Mouse (Mus musculus) ES-E14 (cell line): Measurements from ENCODE around the gene Zfp30.

Experiments
- HCFC1 ChIP-seq: IDR thresholded peaks from 2 replicates; pipeline ENCODE4 v1.6.1; 2012; ENCODE audit warnings: low read length, inconsistent platforms, borderline replicate concordance; ENCODE audit not compliant: insufficient read depth
- ZC3H11A ChIP-seq: IDR thresholded peaks from 2 replicates; pipeline ENCODE4 v1.6.1; 2012; ENCODE audit warnings: low read depth, mild to moderate bottlenecking, inconsistent platforms, low read length, borderline replicate concordance
- ZNF384 ChIP-seq: IDR thresholded peaks from 2 replicates; pipeline ENCODE4 v1.6.1; 2012; ENCODE audit warnings: low read depth, low read length, inconsistent platforms

DNA sequence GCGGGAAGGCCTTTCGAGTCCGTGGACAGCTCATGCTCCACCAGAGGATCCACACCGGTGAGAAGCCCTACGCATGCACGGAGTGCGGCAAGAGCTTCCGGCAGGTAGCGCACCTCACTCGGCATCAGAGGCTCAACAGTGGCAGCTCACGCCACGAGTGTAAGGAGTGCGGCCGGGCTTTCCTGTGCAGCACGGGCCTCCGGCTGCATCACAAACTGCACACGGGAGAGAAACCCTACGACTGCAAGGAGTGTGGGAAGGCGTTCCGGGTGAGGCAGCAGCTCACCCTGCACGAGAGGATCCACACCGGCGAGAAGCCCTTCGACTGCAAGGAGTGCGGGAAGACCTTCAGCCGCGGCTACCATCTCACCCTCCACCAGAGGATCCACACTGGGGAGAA, 9.1 kb downstream of the Zfp30 start:
- TF ChIP-seq HCFC1, result no peak
- no peak for TF ChIP-seq ZNF384
- TF ChIP-seq ZC3H11A, result no peak
